Mouse (Mus musculus) myocyte (in vitro differentiated cells): ENCODE measurements at regions not wholly inside any gene's neighbourhood (a gene's known extent, or its start where the extent isn't known, plus 50 kb on each side); places are given as distances from the start of the nearest gene placed in this dataset.
"Not testable (repeated sequence)": the region's sequence is repeated elsewhere in the genome, so short reads cannot be mapped to it uniquely, and the experiment has no call there.

Experiments used
- H3K27me3 ChIP-seq: one replicate; pipeline ENCODE4 v1.6.1; 2011; ENCODE audit not compliant: control insufficient read depth, insufficient read depth, insufficient read length
- H3K36me3 ChIP-seq: one replicate; pipeline ENCODE4 v1.6.1; 2011; ENCODE audit not compliant: control insufficient read depth, insufficient read depth
- H3K4me2 ChIP-seq: one replicate; pipeline ENCODE4 v1.6.1; 2011; ENCODE audit warnings: low read depth, control low read depth
- H3K4me3 ChIP-seq: one replicate; pipeline ENCODE4 v1.5.1; 2011; ENCODE audit warnings: mild to moderate bottlenecking, control low read depth, moderate library complexity
- H3K79me2 ChIP-seq: one replicate; pipeline ENCODE4 v1.6.1; 2011; ENCODE audit not compliant: control insufficient read depth, insufficient read depth
- H3ac ChIP-seq: one replicate; pipeline ENCODE4 v1.6.1; 2011; ENCODE audit not compliant: control insufficient read depth, insufficient read length
- CEBPB ChIP-seq: IDR thresholded peaks from 2 replicates; pipeline ENCODE4 v1.6.1; 2011; ENCODE audit warnings: mild to moderate bottlenecking, moderate library complexity; ENCODE audit not compliant: poor library complexity, insufficient read depth, severe bottlenecking
- E2F4 ChIP-seq: IDR thresholded peaks from one replicate; pipeline ENCODE4 v1.6.1; 2011; ENCODE audit warnings: mild to moderate bottlenecking, control low read depth, moderate library complexity; ENCODE audit not compliant: insufficient read depth
- MAX ChIP-seq: IDR thresholded peaks from one replicate; pipeline ENCODE4 v1.6.1; 2011; ENCODE audit warnings: low read depth, mild to moderate bottlenecking, control low read depth
- MYOD1 ChIP-seq, 3 experiments: IDR thresholded peaks; one replicate each; pipeline ENCODE4 v1.6.1; 2011; ENCODE audit warnings: control low read depth in 2 of 3, low read depth in 2 of 3, mild to moderate bottlenecking in 2 of 3, moderate library complexity in 1 of 3; ENCODE audit not compliant: insufficient read length in 2 of 3, control insufficient read depth in 1 of 3
- MYOG ChIP-seq, 3 experiments: IDR thresholded peaks; one replicate each; pipeline ENCODE4 v1.6.1; 2011; ENCODE audit warnings: control low read depth in 2 of 3, low read depth in 2 of 3, mild to moderate bottlenecking in 2 of 3; ENCODE audit not compliant: insufficient read length in 2 of 3, control insufficient read depth in 1 of 3, insufficient read depth in 1 of 3
- POLR2A ChIP-seq: IDR thresholded peaks from one replicate; pipeline ENCODE4 v1.6.1; 2011; ENCODE audit warnings: low read depth, mild to moderate bottlenecking, control low read depth, moderate library complexity; ENCODE audit not compliant: insufficient read length
- POLR2AphosphoS2 ChIP-seq: IDR thresholded peaks from one replicate; pipeline ENCODE4 v1.6.1; 2011; ENCODE audit warnings: low read depth, control low read depth; ENCODE audit not compliant: insufficient read length
- REST ChIP-seq: IDR thresholded peaks from one replicate; pipeline ENCODE4 v1.6.1; 2011; ENCODE audit warnings: mild to moderate bottlenecking, control low read depth, moderate library complexity; ENCODE audit not compliant: insufficient read depth, insufficient read length
- SRF ChIP-seq: IDR thresholded peaks from one replicate; pipeline ENCODE4 v1.6.1; 2011; ENCODE audit warnings: low read depth; ENCODE audit not compliant: control insufficient read depth, insufficient read length
- TCF12 ChIP-seq: IDR thresholded peaks from one replicate; pipeline ENCODE4 v1.6.1; 2011; ENCODE audit warnings: mild to moderate bottlenecking, control low read depth; ENCODE audit not compliant: poor library complexity, insufficient read depth, severe bottlenecking
- TCF3 ChIP-seq: IDR thresholded peaks from one replicate; pipeline ENCODE4 v1.6.1; 2011; ENCODE audit warnings: low read depth, control low read depth; ENCODE audit not compliant: insufficient read length
- USF1 ChIP-seq: IDR thresholded peaks from one replicate; pipeline ENCODE4 v1.6.1; 2011; ENCODE audit warnings: low read depth, mild to moderate bottlenecking, control low read depth, moderate library complexity

DNA sequence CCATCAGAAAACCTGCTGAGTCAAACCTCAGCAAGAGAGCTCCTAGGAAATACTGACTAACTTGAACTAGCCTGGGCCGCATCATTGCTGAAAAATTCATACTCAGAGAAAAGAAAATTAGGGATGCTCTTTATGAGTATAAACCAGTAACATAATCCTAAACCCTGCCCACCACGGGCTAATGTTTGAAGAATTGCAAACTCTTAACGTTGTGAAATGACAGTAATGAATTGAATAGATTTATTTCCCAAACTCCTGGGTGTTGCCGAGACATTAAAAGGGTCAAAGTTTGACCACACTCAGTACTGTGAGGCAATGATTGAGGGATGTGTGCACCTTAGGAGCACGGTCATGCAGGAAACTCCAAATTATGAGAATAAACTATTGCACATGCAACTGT lies 125.3 kb downstream of the Gipc2 start:
- TF ChIP-seq USF1 (no peak), CEBPB (no peak), TCF3 (no peak)
- no peaks in the 10 kb centered on the region for H3K36me3 ChIP-seq
- H3K4me2 ChIP-seq, result no peak overlapping the region
- no peak overlapping the region for H3K4me3 ChIP-seq
- H3K27me3 ChIP-seq, result no peaks in the 10 kb centered on the region
- H3K79me2 ChIP-seq, result no peaks in the 10 kb centered on the region
- H3ac ChIP-seq, result no peak overlapping the region

DNA sequence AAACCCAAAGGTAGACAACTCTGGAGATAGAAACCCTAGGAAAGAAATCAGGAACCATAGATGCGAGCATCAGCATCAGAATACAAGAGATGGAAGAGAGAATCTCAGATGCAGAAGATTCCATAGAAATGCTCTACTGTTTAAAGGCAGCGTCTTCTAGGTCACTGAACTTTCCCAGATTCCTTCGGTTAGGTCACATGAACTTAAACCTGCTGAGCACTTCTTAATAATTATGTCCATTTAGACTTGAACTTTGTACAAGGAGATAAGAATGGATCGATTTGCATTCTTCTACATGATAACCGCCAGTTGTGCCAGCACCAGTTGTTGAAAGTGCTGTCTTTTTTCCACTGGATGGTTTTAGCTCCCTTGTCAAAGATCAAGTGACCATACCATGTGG lies 129.2 kb downstream of the Gipc2 start:
- H3K36me3 ChIP-seq, H3ac ChIP-seq, H3K4me3 ChIP-seq: not testable (repeated sequence)

DNA sequence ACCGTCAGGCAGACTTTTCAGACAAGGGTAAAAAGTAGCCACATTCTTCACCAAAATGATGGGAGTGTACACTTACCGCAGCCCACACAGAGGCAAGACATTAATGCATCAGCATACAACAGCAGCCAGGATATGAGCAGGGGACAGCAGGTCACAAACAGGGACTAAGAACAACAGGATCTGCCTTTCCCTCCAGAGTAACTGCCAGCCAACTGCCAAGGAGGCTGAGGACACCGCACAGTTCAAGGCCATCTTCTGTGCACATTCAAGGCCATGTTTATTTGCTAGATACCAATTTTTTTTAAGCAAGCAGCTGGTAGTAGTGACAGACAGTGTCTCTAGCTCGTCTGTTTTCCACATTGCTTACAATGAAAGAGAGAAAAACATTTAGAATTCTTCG lies 130.6 kb downstream of the Gipc2 start:
- no peaks in the 10 kb centered on the region for H3K36me3 ChIP-seq
- TF ChIP-seq MYOG (IDR thresholded peaks at IDR 0.05; ENCODE audit: control insufficient read depth in 1 of 3, insufficient read depth in 1 of 3, insufficient read length in 2 of 3, low read depth in 2 of 3), result no peak
- no peak for TF ChIP-seq USF1
- no peak for TF ChIP-seq CEBPB
- TF ChIP-seq MYOD1 (IDR thresholded peaks at IDR 0.05; ENCODE audit: control insufficient read depth in 1 of 3, insufficient read length in 2 of 3, low read depth in 2 of 3), result no peak
- no peak for TF ChIP-seq POLR2AphosphoS2
- no peak for TF ChIP-seq TCF3
- no peak overlapping the region for H3K4me3 ChIP-seq
- H3K79me2 ChIP-seq, result no peaks in the 10 kb centered on the region
- H3K4me2 ChIP-seq, result no peak overlapping the region
- H3K27me3 ChIP-seq, result no peaks in the 10 kb centered on the region
- H3ac ChIP-seq, result no peak overlapping the region

More for the DNA sequence above, 129.2 kb downstream of the Gipc2 start:
- H3K4me2 ChIP-seq, H3K79me2 ChIP-seq, H3K27me3 ChIP-seq: not testable (repeated sequence)

- Histone ChIP-seq H3K4me3 (no peak overlapping the region), H3K36me3 (no peaks in the 10 kb centered on the region), H3K79me2 (no peaks in the 10 kb centered on the region), H3ac (no peak overlapping the region), H3K4me2 (no peak overlapping the region), H3K27me3 (no peaks in the 10 kb centered on the region)
- TF ChIP-seq TCF3, result no peak
Observed at GRCm38 (mm10) chr3:152034686-152035085, 131.3 kb downstream of the Gipc2 start.

- Histone ChIP-seq H3K4me2 (no peak overlapping the region), H3ac (no peak overlapping the region), H3K4me3 (no peak overlapping the region), H3K27me3 (no peaks in the 10 kb centered on the region), H3K36me3 (no peaks in the 10 kb centered on the region), H3K79me2 (no peaks in the 10 kb centered on the region)
- TF ChIP-seq MAX (no peak), MYOD1 (IDR thresholded peaks at IDR 0.05; ENCODE audit: control insufficient read depth in 1 of 3, insufficient read length in 2 of 3, low read depth in 2 of 3) (no peak), CEBPB (no peak), TCF3 (no peak), SRF (no peak), MYOG (IDR thresholded peaks at IDR 0.05; ENCODE audit: control insufficient read depth in 1 of 3, insufficient read depth in 1 of 3, insufficient read length in 2 of 3, low read depth in 2 of 3) (no peak), POLR2A (no peak), POLR2AphosphoS2 (no peak), TCF12 (no peak)
Observed at GRCm38 (mm10) chr3:152034221-152034620, 131.8 kb downstream of the Gipc2 start.

- no peaks in the 10 kb centered on the region for H3K27me3 ChIP-seq
- H3ac ChIP-seq, result no peak overlapping the region
- H3K36me3 ChIP-seq, result no peaks in the 10 kb centered on the region
- H3K79me2 ChIP-seq, result no peaks in the 10 kb centered on the region
- TF ChIP-seq TCF12, result no peak
- TF ChIP-seq POLR2A, result no peak
- no peak for TF ChIP-seq USF1
- TF ChIP-seq MYOD1 (IDR thresholded peaks at IDR 0.05; ENCODE audit: control insufficient read depth in 1 of 3, insufficient read length in 2 of 3, low read depth in 2 of 3), result no peak
- no peak for TF ChIP-seq CEBPB
- TF ChIP-seq REST, result no peak
- no peak for TF ChIP-seq MYOG (IDR thresholded peaks at IDR 0.05; ENCODE audit: control insufficient read depth in 1 of 3, insufficient read depth in 1 of 3, insufficient read length in 2 of 3, low read depth in 2 of 3)
- no peak for TF ChIP-seq POLR2AphosphoS2
- no peak for TF ChIP-seq SRF
- no peak for TF ChIP-seq E2F4
- no peak for TF ChIP-seq MAX
- no peak for TF ChIP-seq TCF3
- no peak overlapping the region for H3K4me3 ChIP-seq
- no peak overlapping the region for H3K4me2 ChIP-seq
Observed at GRCm38 (mm10) chr3:152032663-152033318, 133.2 kb downstream of the Gipc2 start.
